Comparison of ENCODE assay signal across 29 mouse cellular contexts in the genomic region with DNA sequence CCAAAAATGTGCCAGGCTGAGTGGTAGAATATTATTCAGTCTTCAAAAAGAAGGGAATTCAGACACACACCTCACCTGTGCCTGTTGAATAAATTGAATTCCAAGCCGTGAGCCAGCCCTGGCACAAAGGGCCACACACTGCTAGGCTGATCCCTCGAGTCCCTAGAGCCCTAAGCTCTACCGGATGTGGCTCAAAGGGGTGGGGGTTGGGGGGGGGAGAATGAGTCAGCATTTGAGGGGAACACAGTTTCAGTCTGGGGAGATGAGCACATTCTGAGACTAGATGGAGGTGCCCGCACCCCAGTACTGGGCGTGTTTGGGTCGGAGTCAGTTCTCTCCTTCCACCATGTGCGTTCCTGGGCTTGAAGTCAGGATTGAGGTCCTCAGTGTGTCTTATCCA. TPM values are rescaled to one million over a fixed set of nuclear protein-coding genes. Genes with fewer than 3 reads are reported as not detected.
A peak's percentile ranks its signal among the peaks of the same experiment; 100 is the strongest.
DNase-seq lines count a peak whose midpoint lies in the region; ATAC-seq and TF ChIP-seq lines count a peak whose summit lies in the region.
"Had no signal": no experiment of that assay in that cellular context is flagged by ENCODE, and none has a peak within 500 bp of the region (broad histone marks: within the 10 kb centered on the region; RNA-seq: fewer than 3 reads in every experiment).

No protein-coding gene starts in this region.

- H3K36me3 ChIP-seq in E14TG2a.4 (ENCODE audit: insufficient read depth, low read length) = peaks cover 7% of the 10 kb centered on the region
- no peaks in the 10 kb centered on the region for H3K36me3 ChIP-seq in G1E (replicated peaks)
- H3K36me3 ChIP-seq in kidney, embryonic 15.5 days = no peaks in the 10 kb centered on the region
- H3K36me3 ChIP-seq: embryonic facial prominence, embryonic 13.5 days; heart, embryonic 13.5 days had no signal

- TF ChIP-seq CTCF in E14TG2a.4 (conservative IDR thresholded peaks at IDR 0.05; ENCODE audit: low read length) (no peak), G1E (IDR thresholded peaks at IDR 0.05; ENCODE audit: low read depth, low read length) (no peak)
- TF ChIP-seq CTCF in layer of hippocampus, adult 2 months (conservative IDR thresholded peaks at IDR 0.05) = no peak

- H3K9ac ChIP-seq in kidney, embryonic 15.5 days = no peak overlapping the region
- H3K9ac ChIP-seq: embryonic facial prominence, embryonic 13.5 days; forebrain, embryonic 13.5 days; forebrain, postnatal 0 days; heart, embryonic 13.5 days had no signal

- H3K27me3 ChIP-seq in E14TG2a.4 (ENCODE audit: insufficient read depth, low read length) (no peaks in the 10 kb centered on the region), G1E (ENCODE audit: insufficient read depth, low read length) (peaks cover 40% of the 10 kb centered on the region)
- peaks cover 52% of the 10 kb centered on the region for H3K27me3 ChIP-seq in kidney, embryonic 15.5 days

- H3K4me1 ChIP-seq in E14TG2a.4 (replicated peaks; ENCODE audit: low read depth, low read length) (peaks cover 82% of the 10 kb centered on the region), G1E (ENCODE audit: insufficient read depth, low read depth, low read length) (peaks cover 56% of the 10 kb centered on the region)
- peaks cover 14% of the 10 kb centered on the region for H3K4me1 ChIP-seq in kidney, embryonic 15.5 days

- peak overlapping the region; percentile 70 for H3K4me3 ChIP-seq in E14TG2a.4 (replicated peaks; ENCODE audit: low read length)
- H3K4me3 ChIP-seq in G1E (ENCODE audit: low read depth, low read length) = peak overlapping the region; percentile 16; the same call in 1 of the 2 replicates
- no peak overlapping the region for H3K4me3 ChIP-seq in kidney, embryonic 15.5 days (replicated peaks)
- H3K4me3 ChIP-seq in layer of hippocampus, adult 2 months = no peak overlapping the region
- H3K4me3 ChIP-seq: embryonic facial prominence, embryonic 13.5 days; forebrain, embryonic 13.5 days; gastrocnemius, adult 2 months; heart, embryonic 13.5 days had no signal

- H3K4me2 ChIP-seq in kidney, embryonic 15.5 days = no peak overlapping the region
- H3K4me2 ChIP-seq: embryonic facial prominence, embryonic 13.5 days; forebrain, embryonic 13.5 days; heart, embryonic 13.5 days had no signal

- ATAC-seq in G1E (ENCODE audit: extremely low read depth, insufficient number of reproducible peaks, low FRiP score, poor library complexity, severe bottlenecking) = peak; percentile 85
- no peak for ATAC-seq in erythroid progenitor cell, adult 5-6 weeks (replicated peaks; ENCODE audit: low FRiP score, poor library complexity, severe bottlenecking)
- ATAC-seq in kidney, embryonic 15.5 days (replicated peaks; ENCODE audit: low FRiP score) = no peak
- ATAC-seq: forebrain, embryonic 13.5 days; forebrain, postnatal 0 days; hindbrain, embryonic 16.5 days had no signal

- H3K9me3 ChIP-seq in E14TG2a.4 (ENCODE audit: low read length) (no peaks in the 10 kb centered on the region), G1E (replicated peaks) (peaks cover 12% of the 10 kb centered on the region)
- H3K9me3 ChIP-seq in kidney, embryonic 15.5 days (replicated peaks) = no peaks in the 10 kb centered on the region
- H3K9me3 ChIP-seq: embryonic facial prominence, embryonic 13.5 days; forebrain, embryonic 13.5 days; heart, embryonic 13.5 days had no signal

- WGBS in kidney, embryonic 15.5 days = 90% methylated on average over 7 of the region's 7 CpGs

- no peak overlapping the region for H3K27ac ChIP-seq in kidney, embryonic 15.5 days
- H3K27ac ChIP-seq in layer of hippocampus, adult 2 months = no peak overlapping the region
- H3K27ac ChIP-seq: embryonic facial prominence, embryonic 13.5 days; forebrain, embryonic 13.5 days; gastrocnemius, adult 2 months; heart, embryonic 13.5 days had no signal

- peak; percentile 69 for DNase-seq in 416B (ENCODE audit: low read depth)
- peak; percentile 71 for DNase-seq in G1E (ENCODE audit: low spot score)
- DNase-seq in induced T-regulatory cell, adult 2 months (ENCODE audit: low read depth) = peak; percentile 58
- DNase-seq in gastrocnemius, postnatal 4 days (ENCODE audit: low spot score in 2 of 2) = no peak
- no peak for DNase-seq in layer of hippocampus, adult 2 months (ENCODE audit: low spot score in 2 of 2)
- DNase-seq: adrenal gland, adult 8-10 months; cerebellum, adult 11 months; cerebellum, adult 8-10 months; cerebellum, postnatal 14 days; forebrain, postnatal 0 days; gastrocnemius, adult 2 months; gastrocnemius, postnatal 25 days; heart, adult 11 months; heart, postnatal 36 days; kidney, adult 11 months had no signal

RNA-seq across cellular contexts. Expression of a gene that starts 10.0 kb away (rescaled TPM):
- total RNA-seq in G1E (2014; fragmentation: Nextera tagmentation) (not detected in 2 replicates), G1E (2017) (not detected in 2 replicates)
- not detected in 2 replicates for polyA plus RNA-seq in G1E (2012)
- total RNA-seq in erythroid progenitor cell, adult 5-6 weeks (2015; ENCODE audit: low replicate concordance) = not detected in 2 replicates
- not detected in 2 replicates for total RNA-seq in erythroid progenitor cell, adult 5-6 weeks (2017; ENCODE audit: low replicate concordance)
- polyA plus RNA-seq in kidney, embryonic 15.5 days (2015; fragmentation: Nextera tagmentation; extraction: Ambion mirVana) = 0.14 TPM in 1 of 2 replicates, not detected in the other
- total RNA-seq in gastrocnemius, postnatal 4 days (2021) = under 1 TPM; 0.07 to 0.13 TPM
- total RNA-seq in layer of hippocampus, adult 2 months (2021) = not detected
- total RNA-seq: adrenal gland, adult 8-10 months; adrenal gland, postnatal 4 days; forebrain, postnatal 0 days; gastrocnemius, adult 2 months; heart, postnatal 36 days; MEL had no signal
- polyA plus RNA-seq: brain, embryonic 14.5 days; cortical plate, adult 2 months; forebrain, embryonic 13.5 days; forebrain, postnatal 0 days; heart, embryonic 13.5 days; heart, postnatal 0 days; hindbrain, embryonic 11.5 days; hindbrain, embryonic 16.5 days; intestine, embryonic 14.5 days had no signal

RNA-seq across cellular contexts. Expression of a gene that starts 19.3 kb away (rescaled TPM):
- total RNA-seq in G1E (2014; fragmentation: Nextera tagmentation) = 0.68 and 2.5 TPM in 2 replicates
- total RNA-seq in G1E (2017) = 6.2 and 10.3 TPM in 2 replicates
- 14.1 and 14.8 TPM in 2 replicates for polyA plus RNA-seq in G1E (2012)
- total RNA-seq in erythroid progenitor cell, adult 5-6 weeks (2015; ENCODE audit: low replicate concordance) = 0.36 TPM in 1 of 2 replicates, not detected in the other
- 1.1 TPM in 1 of 2 replicates, not detected in the other for total RNA-seq in erythroid progenitor cell, adult 5-6 weeks (2017; ENCODE audit: low replicate concordance)
- 0.36 and 0.53 TPM in 2 replicates for polyA plus RNA-seq in kidney, embryonic 15.5 days (2015; fragmentation: Nextera tagmentation; extraction: Ambion mirVana)
- total RNA-seq in gastrocnemius, postnatal 4 days (2021) = not detected
- under 1 TPM in 1 of 2 experiments, not detected in 1; 0.31 TPM for total RNA-seq in layer of hippocampus, adult 2 months (2021)
- total RNA-seq: gastrocnemius, adult 2 months; gastrocnemius, postnatal 25 days; heart, postnatal 36 days; MEL had no signal
- polyA plus RNA-seq: heart, postnatal 0 days; intestine, embryonic 14.5 days had no signal

RNA-seq across cellular contexts. Expression of a gene that starts 39.2 kb away (rescaled TPM):
- total RNA-seq in G1E (2014; fragmentation: Nextera tagmentation) = 121 and 129 TPM in 2 replicates
- 34.6 and 38.9 TPM in 2 replicates for total RNA-seq in G1E (2017)
- 39.2 and 48.5 TPM in 2 replicates for polyA plus RNA-seq in G1E (2012)
- total RNA-seq in erythroid progenitor cell, adult 5-6 weeks (2015; ENCODE audit: low replicate concordance) = not detected in 2 replicates
- total RNA-seq in erythroid progenitor cell, adult 5-6 weeks (2017; ENCODE audit: low replicate concordance) = not detected in 2 replicates
- 2.3 and 2.4 TPM in 2 replicates for polyA plus RNA-seq in kidney, embryonic 15.5 days (2015; fragmentation: Nextera tagmentation; extraction: Ambion mirVana)
- total RNA-seq in gastrocnemius, postnatal 4 days (2021) = not detected
- not detected for total RNA-seq in layer of hippocampus, adult 2 months (2021)
- total RNA-seq: gastrocnemius, adult 2 months; gastrocnemius, postnatal 25 days; heart, postnatal 36 days had no signal
- polyA plus RNA-seq: cortical plate, adult 2 months; heart, postnatal 0 days; intestine, embryonic 14.5 days had no signal

RNA-seq across cellular contexts. Expression of a gene that starts 57.7 kb away (rescaled TPM):
- total RNA-seq in G1E (2014; fragmentation: Nextera tagmentation) = 13.7 and 15.2 TPM in 2 replicates
- total RNA-seq in G1E (2017) = 26.8 and 34.0 TPM in 2 replicates
- polyA plus RNA-seq in G1E (2012) = 27.9 TPM in 2 replicates
- 5.4 and 10.8 TPM in 2 replicates for total RNA-seq in erythroid progenitor cell, adult 5-6 weeks (2015; ENCODE audit: low replicate concordance)
- total RNA-seq in erythroid progenitor cell, adult 5-6 weeks (2017; ENCODE audit: low replicate concordance) = 27.9 and 85.0 TPM in 2 replicates
- polyA plus RNA-seq in kidney, embryonic 15.5 days (2015; fragmentation: Nextera tagmentation; extraction: Ambion mirVana) = 25.8 and 27.9 TPM in 2 replicates
- total RNA-seq in gastrocnemius, postnatal 4 days (2021) = 10 to 100 TPM; 18.4 TPM
- total RNA-seq in layer of hippocampus, adult 2 months (2021) = 10 to 100 TPM; 26.2 to 33.8 TPM

Comparison
In these comparisons a context has a peak if more than half of its experiments do, and no peak if none do; other contexts are left out.
1. DNase-seq: peak in 416B (single experiment), G1E (single experiment) and induced T-regulatory cell, adult 2 months (single experiment); none in gastrocnemius, postnatal 4 days (0 of 2) and layer of hippocampus, adult 2 months (0 of 2).
2. H3K4me3 ChIP-seq: peak in E14TG2a.4 (single experiment) and G1E (single experiment); none in kidney, embryonic 15.5 days (single experiment) and layer of hippocampus, adult 2 months (single experiment).
3. RNA of a gene that starts 39.2 kb away (total RNA-seq): 34.6 to 129 TPM in G1E; not detected in gastrocnemius, postnatal 4 days, not detected in erythroid progenitor cell, adult 5-6 weeks and not detected in layer of hippocampus, adult 2 months; every median in the first group is over 10 times any median in the second.